Mouse (Mus musculus): ENCODE results near the gene Caskin1. TPM values are rescaled to one million over a fixed set of nuclear protein-coding genes. Genes with fewer than 3 reads are reported as not detected.

Caskin1 gene
- polyA plus RNA-seq, 1 experiment: not detected

GRCm38 (mm10) chr17:24513609-24514008 is 25.2 kb downstream of the Caskin1 start:
- WGBS: 60% methylated on average over 5 of the region's 5 CpGs
- no peak for TF ChIP-seq POLR2A (IDR thresholded peaks at IDR 0.05; ENCODE audit: borderline replicate concordance, control insufficient read depth, low read depth, low read length)
- TF ChIP-seq CTCF (IDR thresholded peaks at IDR 0.05; ENCODE audit: control insufficient read depth, insufficient read depth, low read length): peak; percentile 43; the same call in 1 of the 2 replicates
- H3K4me3 ChIP-seq (replicated peaks; ENCODE audit: control insufficient read depth, low read depth, low read length): no peak overlapping the region
- H3K27ac ChIP-seq (ENCODE audit: control insufficient read depth, insufficient read depth, low read depth, low read length, poor library complexity): no peak overlapping the region
- H3K4me1 ChIP-seq (ENCODE audit: control insufficient read depth, insufficient read depth, low read length): no peaks in the 10 kb centered on the region

DNA sequence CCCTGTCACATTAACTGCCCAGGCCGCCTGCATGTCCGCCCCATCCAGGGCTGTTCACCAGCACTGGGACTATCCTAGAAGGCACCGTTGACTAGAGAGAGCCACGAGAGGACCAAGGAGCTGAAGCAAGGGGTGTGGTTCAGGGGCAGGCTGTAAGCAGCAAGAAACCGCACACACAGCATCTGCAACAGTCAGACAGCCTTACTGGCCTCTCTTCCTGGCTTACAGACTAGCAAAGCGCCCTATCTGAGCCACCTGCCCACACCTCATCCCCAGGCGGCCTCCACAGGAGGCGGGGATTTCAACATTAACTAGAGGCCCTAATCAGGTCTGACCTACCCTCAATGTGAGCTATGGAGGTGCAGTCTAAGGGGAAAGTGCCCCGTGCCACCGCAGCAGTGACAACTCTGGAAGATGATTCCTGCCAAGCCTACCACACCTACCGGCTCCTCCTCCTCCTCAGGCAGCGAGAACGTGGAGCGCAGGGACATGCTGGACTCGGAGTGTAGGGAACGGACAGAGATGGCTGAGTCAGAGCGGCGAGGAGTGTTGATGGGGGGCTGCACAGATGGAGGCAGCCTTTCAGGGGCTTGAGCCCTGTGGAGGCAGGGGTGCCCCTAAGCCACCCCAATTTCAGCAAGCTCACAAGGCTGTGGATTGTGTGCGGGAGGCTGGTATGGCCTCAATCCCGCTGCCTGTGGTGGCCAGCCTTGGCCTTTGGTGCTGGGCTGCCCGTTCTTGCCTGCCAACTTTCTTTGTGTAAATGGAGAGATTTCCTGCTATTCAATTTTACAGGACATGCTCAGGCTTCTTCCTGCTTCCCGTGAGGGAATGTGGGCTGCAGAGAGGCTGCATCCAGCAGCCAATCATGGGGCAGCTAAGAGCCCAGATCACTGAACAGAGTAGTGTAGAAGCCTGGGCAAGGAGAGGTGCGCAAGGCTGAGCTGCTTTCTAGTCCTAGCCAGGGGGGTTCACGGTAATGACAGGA is 26.2 kb downstream of the Caskin1 start:
- no peaks in the 10 kb centered on the region for H3K4me1 ChIP-seq (ENCODE audit: control insufficient read depth, insufficient read depth, low read length)
- WGBS: 89% methylated on average over 24 of the region's 24 CpGs
- H3K27ac ChIP-seq (ENCODE audit: control insufficient read depth, insufficient read depth, low read depth, low read length, poor library complexity): no peak overlapping the region; the same call in 1 of the 2 replicates
- TF ChIP-seq POLR2A (IDR thresholded peaks at IDR 0.05; ENCODE audit: borderline replicate concordance, control insufficient read depth, low read depth, low read length) (no peak), CTCF (IDR thresholded peaks at IDR 0.05; ENCODE audit: control insufficient read depth, insufficient read depth, low read length) (no peak)
- no peak overlapping the region for H3K4me3 ChIP-seq (replicated peaks; ENCODE audit: control insufficient read depth, low read depth, low read length)

GRCm38 (mm10) chr17:24520450-24520849 is 32.0 kb downstream of the Caskin1 start:
- no peak for TF ChIP-seq CTCF (IDR thresholded peaks at IDR 0.05; ENCODE audit: control insufficient read depth, insufficient read depth, low read length)
- no peak for TF ChIP-seq POLR2A (IDR thresholded peaks at IDR 0.05; ENCODE audit: borderline replicate concordance, control insufficient read depth, low read depth, low read length)
- WGBS: 79% methylated on average over 4 of the region's 4 CpGs
- H3K4me1 ChIP-seq (ENCODE audit: control insufficient read depth, insufficient read depth, low read length): no peaks in the 10 kb centered on the region
- no peak overlapping the region for H3K4me3 ChIP-seq (replicated peaks; ENCODE audit: control insufficient read depth, low read depth, low read length)
- H3K27ac ChIP-seq (ENCODE audit: control insufficient read depth, insufficient read depth, low read depth, low read length, poor library complexity): no peak overlapping the region

GRCm38 (mm10) chr17:24524734-24525133 is 36.3 kb downstream of the Caskin1 start:
- TF ChIP-seq POLR2A (IDR thresholded peaks at IDR 0.05; ENCODE audit: borderline replicate concordance, control insufficient read depth, low read depth, low read length) (no peak), CTCF (IDR thresholded peaks at IDR 0.05; ENCODE audit: control insufficient read depth, insufficient read depth, low read length) (no peak)
- peaks cover 7% of the 10 kb centered on the region for H3K4me1 ChIP-seq (ENCODE audit: control insufficient read depth, insufficient read depth, low read length)
- no peak overlapping the region for H3K27ac ChIP-seq (ENCODE audit: control insufficient read depth, insufficient read depth, low read depth, low read length, poor library complexity)
- H3K4me3 ChIP-seq (replicated peaks; ENCODE audit: control insufficient read depth, low read depth, low read length): no peak overlapping the region
- WGBS: 83% methylated on average over 2 of the region's 2 CpGs

DNA sequence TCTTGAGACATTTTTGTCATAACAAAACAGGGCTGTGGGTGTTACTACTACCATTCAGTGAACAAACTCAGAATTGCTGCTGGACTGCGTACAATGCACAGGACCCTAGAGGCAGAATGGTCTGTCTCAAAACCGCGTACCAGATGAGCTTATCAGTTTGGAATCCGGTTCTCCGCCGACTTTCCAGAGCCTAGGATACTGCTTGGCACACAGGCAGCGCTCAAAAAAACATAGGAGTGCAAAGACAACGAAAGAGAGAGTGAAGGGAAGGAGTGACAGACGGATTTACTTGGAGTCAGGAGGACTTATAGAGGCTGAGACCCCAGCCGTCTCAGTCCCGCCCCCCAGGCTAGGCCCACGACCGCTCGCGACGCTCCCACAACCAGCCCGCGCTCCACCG is 38.9 kb downstream of the Caskin1 start:
- TF ChIP-seq POLR2A (IDR thresholded peaks at IDR 0.05; ENCODE audit: borderline replicate concordance, control insufficient read depth, low read depth, low read length): no peak
- no peak for TF ChIP-seq CTCF (IDR thresholded peaks at IDR 0.05; ENCODE audit: control insufficient read depth, insufficient read depth, low read length)
- H3K4me3 ChIP-seq (replicated peaks; ENCODE audit: control insufficient read depth, low read depth, low read length): peak overlapping the region; percentile 90
- peaks cover 8% of the 10 kb centered on the region for H3K4me1 ChIP-seq (ENCODE audit: control insufficient read depth, insufficient read depth, low read length)
- peak overlapping the region; percentile 66 for H3K27ac ChIP-seq (ENCODE audit: control insufficient read depth, insufficient read depth, low read depth, low read length, poor library complexity)
- WGBS: 1% methylated on average over 19 of the region's 19 CpGs

DNA sequence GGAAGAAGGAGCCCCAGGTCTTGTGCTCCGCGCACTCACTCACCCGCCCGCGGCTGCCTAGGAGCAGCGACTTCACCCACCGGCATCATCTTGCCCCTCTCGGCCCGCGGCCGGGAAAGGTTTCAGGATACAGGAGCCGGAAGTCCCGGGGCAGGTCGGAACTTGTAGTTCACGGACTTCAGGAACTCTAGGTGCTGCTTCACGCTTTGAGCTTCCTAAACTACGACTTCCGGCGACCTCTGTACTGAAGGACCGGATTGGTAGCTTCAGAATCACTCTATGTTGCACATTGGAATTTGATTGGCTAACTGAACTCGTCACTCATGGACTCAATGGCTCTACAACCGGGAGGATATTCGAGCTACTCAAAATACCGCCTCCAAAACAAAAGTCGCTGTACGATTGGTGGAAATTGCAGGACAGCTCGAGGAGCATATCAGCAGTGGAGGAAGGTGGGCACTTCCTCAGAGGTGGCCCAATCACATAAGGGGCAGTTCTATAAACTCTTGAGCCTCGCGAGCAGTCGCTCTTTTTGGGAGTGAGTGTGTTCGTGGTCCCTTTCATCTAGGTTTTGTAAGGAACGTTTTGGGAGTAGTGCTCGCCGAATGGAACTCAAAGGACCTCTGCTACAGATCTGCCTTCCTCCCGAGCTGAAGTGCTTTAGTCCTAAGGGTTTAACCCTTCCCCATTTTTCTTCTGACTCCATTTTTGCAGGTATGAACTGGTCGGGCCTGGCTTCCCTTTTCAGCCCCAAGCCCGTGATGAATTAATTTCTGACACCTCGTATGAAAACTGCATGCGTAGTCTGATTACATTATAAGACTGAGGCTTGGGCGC is 39.5 kb downstream of the Caskin1 start, which contains the start of gene Traf7:
TSS of gene Traf7 (minus strand) at position 216 of the 837 bp plus-strand sequence.
- WGBS: 0% methylated on average over 40 of the region's 40 CpGs
- H3K27ac ChIP-seq (ENCODE audit: control insufficient read depth, insufficient read depth, low read depth, low read length, poor library complexity): peak within 1 kb of the TSS; percentile 70
- peak within 1 kb of the TSS; percentile 90 for H3K4me3 ChIP-seq (replicated peaks; ENCODE audit: control insufficient read depth, low read depth, low read length)
- TF ChIP-seq CTCF (IDR thresholded peaks at IDR 0.05; ENCODE audit: control insufficient read depth, insufficient read depth, low read length): no peak
- peak; percentile 63; the same call in 1 of the 2 replicates for TF ChIP-seq POLR2A (IDR thresholded peaks at IDR 0.05; ENCODE audit: borderline replicate concordance, control insufficient read depth, low read depth, low read length)
- peaks cover 8% of the 10 kb centered on the region for H3K4me1 ChIP-seq (ENCODE audit: control insufficient read depth, insufficient read depth, low read length)

GRCm38 (mm10) chr17:24528560-24528918 is 40.1 kb downstream of the Caskin1 start:
- Histone ChIP-seq H3K4me3 (replicated peaks; ENCODE audit: control insufficient read depth, low read depth, low read length) (peak overlapping the region; percentile 82), H3K27ac (ENCODE audit: control insufficient read depth, insufficient read depth, low read depth, low read length, poor library complexity) (peak overlapping the region; percentile 70; the same call in 1 of the 2 replicates), H3K4me1 (ENCODE audit: control insufficient read depth, insufficient read depth, low read length) (peaks cover 10% of the 10 kb centered on the region)
- 0% methylated on average over 8 of the region's 8 CpGs for WGBS
- no peak for TF ChIP-seq CTCF (IDR thresholded peaks at IDR 0.05; ENCODE audit: control insufficient read depth, insufficient read depth, low read length)
- TF ChIP-seq POLR2A (IDR thresholded peaks at IDR 0.05; ENCODE audit: borderline replicate concordance, control insufficient read depth, low read depth, low read length): no peak
